Mouse (Mus musculus) adrenal gland, adult (tissue): Measurements from ENCODE around the gene Smap2.
"Not testable (repeated sequence)": the region's sequence is repeated elsewhere in the genome, so short reads cannot be mapped to it uniquely, and the experiment has no call there.

Experiments used
- DNase-seq, 2 experiments: peaks; one replicate each; pipeline ENCODE4 v3.0.0; 2022 to 2023; ENCODE audit warnings: low spot score in 1 of 2; ENCODE audit not compliant: inconsistent age in 2 of 2

Gene Smap2

GRCm38 (mm10) chr4:121016928-121017657 lies at the start of gene Smap2:
TSS of gene Smap2 (minus strand) at chr4:121017247.
- DNase-seq: peak; percentile 99

DNA sequence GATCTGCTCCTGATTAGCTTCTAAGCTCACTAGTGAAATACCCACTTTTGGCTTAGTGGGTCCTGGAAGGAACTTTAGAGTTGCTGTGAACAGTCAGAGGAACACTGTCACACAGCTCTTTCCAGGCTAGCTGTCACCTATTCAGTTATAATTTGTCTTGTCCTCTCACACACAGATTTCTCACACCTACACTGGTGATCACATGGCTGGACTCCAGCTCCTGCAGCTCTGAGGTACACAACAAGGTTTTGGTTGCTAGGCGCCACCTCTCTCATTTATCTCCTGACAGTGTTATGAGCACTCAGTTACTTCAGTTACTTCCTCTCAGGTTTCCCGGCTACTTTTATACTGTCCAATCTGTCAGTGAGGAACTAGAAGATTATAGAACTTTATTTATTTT lies 48.3 kb upstream of the Smap2 start:
- DNase-seq: no peak

DNA sequence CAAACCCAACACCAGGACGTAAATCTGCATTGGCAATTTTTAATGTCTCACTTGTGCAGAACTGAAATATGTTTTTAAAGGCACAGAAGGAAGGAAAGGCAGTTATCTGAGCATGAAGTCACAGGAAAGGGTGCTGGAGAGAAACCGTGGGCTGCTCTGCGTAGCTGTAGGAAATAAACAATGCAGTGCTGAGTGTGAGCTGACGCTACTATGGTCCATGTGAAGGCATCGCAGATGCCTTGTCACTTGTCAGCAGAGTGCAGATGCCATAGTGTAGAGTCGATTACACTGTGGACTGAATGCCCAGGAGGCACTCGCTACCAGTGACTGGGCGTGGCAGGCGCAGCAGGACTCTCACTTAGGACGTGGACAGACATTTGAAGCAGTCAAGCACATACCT lies 42.2 kb upstream of the Smap2 start:
- DNase-seq: not testable (repeated sequence)

DNA sequence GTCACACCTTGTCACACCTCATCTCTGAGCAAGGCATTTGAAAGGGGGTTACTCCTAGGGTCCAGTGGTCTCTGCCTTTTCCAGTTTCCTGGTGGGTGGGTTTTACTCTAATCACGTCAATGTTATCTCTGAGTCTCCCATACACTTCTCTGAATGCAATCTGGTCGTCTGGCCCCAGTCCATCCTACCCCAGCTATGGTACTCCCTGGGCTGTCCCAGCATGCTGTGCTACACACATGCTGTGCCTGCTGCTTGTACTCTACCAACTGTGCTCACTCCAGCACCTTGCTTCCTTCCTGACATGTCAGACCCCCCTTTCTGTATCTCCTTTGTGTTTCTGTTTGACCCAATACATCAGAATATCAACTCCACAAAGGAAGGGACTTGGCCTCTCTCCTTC lies 40.0 kb upstream of the Smap2 start:
- DNase-seq: no peak

DNA sequence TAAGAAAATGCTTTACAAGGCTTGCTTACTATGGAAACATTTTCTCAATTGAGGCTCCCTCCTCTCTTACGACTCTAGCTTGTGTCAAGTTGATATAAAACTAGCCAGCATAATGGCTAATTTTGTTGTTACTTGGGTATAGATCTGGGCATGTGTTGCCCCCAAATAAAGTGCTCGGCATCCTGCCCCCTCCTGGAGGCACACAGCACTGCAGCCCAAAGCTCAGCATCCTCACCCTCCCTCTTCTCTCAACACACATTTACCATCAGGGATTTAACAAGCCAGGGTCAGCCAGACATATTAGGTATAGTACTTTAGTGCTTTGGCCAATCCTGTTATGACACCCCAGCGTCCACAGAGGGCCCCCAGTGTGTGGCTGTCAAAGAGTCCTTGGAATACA lies 39.3 kb upstream of the Smap2 start:
- DNase-seq: peak in 1 of 2 experiments; percentile 38

DNA sequence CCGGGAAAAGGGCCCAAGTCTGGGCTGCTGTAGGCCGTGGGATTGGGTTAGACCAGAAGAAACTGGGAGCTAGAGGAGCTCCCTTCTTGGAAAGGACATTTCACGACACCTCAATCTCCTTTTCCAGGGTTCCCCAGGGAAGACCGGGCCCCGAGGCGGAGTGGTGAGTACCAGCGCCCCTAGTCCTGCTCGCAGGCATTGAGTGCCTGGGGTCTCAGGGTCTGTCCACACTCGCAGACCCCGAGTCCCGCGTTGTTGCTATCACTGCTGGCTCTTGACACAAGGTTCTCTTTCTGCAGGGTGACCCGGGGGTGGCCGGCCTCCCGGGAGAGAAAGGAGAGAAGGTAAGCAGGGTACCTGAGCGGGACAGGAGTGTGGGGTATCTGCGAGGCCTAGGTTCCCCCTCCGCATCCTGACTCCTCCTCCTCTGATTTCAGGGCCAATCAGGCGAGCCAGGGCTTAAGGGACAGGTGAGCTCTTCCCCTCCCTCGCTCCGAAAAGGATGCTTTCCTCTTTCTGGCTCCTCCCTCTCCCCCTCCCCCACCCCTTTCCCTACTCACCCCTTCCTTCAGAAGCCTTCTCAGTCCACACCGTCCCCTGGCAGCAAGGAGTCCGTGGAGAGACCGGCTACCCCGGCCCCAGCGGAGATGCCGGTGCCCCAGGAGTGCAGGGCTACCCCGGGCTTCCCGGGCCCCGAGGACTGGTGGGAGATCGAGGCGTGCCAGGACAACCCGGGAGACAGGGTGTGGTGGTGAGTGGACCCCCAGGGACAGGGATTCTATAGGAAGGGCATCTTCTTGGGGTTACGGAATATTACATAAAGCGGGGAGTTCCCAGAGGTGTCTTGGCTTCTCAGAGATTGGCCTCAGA lies 35.6 kb upstream of the Smap2 start:
- DNase-seq: no peak

DNA sequence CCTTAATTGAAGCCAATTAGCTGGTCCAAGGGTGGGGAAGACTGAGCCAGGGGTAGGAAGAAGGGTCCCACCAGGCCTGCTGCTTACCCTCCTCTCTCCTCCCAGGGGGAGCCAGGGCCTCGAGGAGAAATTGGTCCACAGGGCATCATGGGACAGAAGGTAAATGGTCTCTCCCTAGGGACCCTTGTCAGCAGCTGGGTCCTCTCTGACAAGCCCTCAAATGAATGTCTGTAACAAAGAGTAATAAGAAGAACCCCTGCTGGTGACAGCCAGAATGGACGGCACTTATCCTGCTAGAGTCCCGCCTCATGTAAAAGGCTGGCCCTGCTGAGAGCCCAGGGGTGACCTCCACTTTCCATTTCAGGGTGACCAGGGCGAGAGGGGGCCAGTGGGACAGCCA lies 34.8 kb upstream of the Smap2 start:
- no peak for DNase-seq

DNA sequence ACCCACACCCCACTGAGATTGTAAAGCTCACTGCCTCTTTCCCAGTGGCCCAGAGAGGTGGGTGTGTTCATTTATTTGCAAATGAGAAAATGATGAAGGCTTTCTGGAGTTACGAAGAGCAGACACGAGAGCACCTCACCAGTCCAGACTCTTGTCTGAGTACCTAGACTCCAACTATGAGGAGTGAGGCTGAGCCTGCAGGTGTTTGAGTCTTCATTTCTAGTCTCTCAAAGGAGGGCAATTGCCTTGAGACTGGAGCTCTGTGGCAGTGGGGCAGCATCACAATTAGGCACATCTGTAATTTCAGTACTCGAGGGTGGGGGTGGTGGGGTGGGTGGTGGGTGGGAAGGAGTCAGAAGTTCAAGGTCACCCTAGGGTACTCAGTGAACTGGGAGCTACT lies 25.9 kb upstream of the Smap2 start:
- DNase-seq: no peak

- no peak for DNase-seq
Measured at GRCm38 (mm10) chr4:121042472-121042871, 25.4 kb upstream of the Smap2 start.

GRCm38 (mm10) chr4:121040897-121041671 lies 24.0 kb upstream of the Smap2 start:
- peak; percentile 41 to 74 for DNase-seq

DNA sequence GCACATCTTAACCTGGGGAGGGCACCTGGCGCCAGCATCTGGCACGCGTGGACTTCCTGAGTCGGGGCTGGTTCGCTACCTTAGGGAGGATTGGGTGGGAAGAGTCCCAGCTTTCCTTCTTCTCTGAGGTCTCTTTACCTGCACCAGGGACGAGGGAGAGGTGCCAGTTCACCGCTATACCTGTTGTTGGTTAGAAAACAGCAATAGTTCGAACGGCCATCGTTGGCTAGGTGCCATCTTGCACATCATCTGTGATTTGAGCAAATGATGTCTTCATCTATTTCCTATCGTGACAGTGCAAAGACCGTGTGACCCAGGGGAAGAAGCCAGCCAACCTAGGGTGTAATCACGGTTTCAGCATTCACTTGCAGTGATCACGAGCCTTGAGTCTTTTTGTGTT lies 23.3 kb upstream of the Smap2 start:
- DNase-seq: no peak

DNA sequence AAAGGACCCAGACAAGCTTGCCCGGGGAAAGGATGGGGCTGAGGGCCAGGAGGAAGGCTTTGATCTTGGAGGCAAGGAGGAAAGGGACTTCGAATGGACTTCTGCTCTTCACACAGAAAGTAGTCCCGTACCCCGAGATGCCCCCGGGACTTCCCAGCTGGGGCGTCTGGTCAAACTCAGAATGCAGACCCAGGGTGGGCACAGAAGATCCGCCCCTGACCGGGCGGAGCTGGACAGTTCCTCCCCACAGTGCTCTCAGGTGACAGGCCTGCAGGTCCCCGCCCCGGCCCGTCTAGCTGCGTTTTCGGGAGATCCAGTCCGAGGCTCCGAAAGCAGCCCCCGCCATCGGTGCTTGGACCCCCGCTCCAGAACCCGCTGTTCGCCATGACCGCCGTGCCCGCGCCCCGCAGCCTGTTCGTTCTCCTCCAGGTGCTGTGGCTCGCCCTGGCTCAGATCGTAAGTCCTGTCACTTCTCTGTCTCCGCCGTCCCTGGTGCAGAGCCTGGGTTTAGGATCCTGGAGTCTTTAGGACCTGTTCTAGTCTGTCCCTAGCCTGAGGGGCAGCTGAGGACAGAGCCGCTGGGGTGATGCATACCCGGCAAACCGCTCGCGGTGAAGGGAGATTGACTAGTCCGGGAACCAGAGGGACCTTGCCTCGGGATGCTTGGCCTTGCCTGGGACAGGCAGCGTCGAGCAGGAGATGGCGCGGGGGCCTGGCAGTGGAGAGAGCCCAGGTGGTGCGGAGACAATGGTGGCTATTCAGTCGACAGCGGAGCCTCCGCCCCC lies 22.5 kb upstream of the Smap2 start, which contains the start of gene Col9a2:
Col9a2 (plus strand) TSS at position 55 of the 785 bp plus-strand sequence.
- DNase-seq: no peak

DNA sequence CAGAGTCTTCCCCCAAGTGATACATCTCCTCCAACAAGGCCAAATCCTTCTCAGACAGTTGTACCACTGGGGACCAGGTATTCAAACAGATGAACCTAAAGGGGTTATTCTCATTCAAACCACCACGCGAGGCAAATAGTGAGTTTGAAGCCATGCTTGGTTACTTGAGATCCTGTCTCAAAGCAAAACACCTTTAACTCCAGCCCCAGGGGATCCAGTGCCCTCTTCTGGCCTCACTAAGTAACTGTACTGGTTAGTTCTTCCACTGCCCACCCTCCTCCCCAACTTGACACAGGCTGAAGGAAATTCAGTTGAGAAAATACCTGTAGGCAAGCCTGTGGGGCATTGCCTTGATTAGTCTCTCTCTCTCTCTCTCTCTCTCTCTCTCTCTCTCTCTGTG lies 16.0 kb upstream of the Smap2 start:
- DNase-seq: no peak

DNA sequence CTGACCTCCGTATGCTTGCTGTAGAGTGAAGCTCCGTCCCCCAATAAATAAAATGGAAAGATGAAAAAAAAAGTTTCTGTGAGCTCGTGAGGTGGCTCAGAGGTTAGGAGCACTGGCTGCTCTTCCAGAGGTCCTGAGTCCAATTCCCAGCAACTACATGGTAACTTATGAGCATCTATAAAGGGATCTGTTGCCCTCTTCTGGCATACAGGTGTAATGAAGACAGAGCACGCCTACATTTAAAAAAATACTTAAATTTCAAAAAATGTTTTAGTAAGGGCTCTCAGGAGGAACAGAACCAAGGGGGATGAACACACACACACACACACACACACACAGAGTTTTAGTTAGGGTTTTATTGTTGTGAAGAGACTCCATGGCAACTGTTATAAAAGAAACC lies 14.4 kb upstream of the Smap2 start:
- no peak for DNase-seq

DNA sequence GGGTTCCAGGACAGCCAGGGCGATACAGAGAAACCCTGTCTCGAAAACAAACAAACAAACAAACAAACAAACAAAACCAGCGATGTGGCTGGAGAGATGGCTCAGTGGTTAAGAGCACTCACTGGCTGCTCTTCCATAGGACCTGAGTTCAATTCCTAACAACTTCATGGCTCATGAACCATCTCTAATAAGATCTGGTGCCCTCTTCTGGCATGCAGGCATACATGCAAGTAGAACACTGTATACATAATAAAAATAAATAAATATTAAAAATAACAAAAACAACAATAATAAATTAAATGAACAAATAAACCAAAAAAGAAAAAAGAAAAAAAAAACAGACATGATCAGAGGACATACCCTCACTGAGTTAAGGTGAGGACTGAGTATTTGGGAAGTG lies 12.6 kb upstream of the Smap2 start:
- DNase-seq: no peak

- DNase-seq: peak; percentile 37 to 67
Measured at GRCm38 (mm10) chr4:121028659-121029392, 11.8 kb upstream of the Smap2 start.

DNA sequence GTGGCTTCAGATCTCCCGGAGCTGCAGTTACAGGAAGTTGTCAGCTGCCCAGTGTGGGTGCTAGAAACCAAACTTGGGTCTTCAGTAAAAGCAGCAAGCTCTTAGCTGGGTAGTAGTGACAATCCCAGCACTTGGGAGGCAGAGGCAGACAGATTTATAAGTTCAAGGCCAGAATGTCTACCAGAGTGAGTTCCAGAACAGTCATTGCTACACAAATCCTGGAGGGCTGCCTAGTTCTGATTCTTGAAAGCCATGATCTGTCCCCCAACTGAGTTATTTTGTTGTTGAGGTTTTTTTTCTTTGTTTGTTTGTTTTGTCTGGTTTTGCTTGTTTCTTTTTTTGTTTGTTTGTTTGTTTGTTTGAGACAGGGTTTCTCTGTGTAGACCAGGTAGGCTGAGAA lies 11.1 kb upstream of the Smap2 start:
- DNase-seq: peak; percentile 42 to 79

GRCm38 (mm10) chr4:121025681-121026080 lies 8.6 kb upstream of the Smap2 start:
- no peak for DNase-seq

- peak; percentile 48 to 87 for DNase-seq
Measured at GRCm38 (mm10) chr4:121023941-121024340, 6.9 kb upstream of the Smap2 start.

DNA sequence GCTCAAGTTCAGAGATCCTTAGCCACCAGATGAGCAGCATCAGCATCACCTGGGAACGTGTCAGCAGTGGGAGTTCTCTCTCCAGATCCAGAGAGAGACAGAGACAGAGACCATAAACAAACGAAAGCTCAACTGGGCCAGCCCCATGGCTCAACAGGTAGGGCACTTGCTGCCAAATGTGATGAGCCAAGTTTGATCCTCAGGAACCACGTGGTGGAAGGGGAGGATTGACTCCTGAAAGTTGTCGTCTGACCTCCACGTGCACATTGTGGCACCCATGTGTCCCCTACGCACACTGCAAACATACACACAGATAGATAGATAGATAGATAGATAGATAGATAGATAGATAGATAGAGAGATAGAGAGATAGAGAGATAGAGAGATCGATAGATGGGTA lies 6.4 kb upstream of the Smap2 start:
- DNase-seq: no peak
